15 mouse cellular contexts compared by ENCODE assay signal in genomic region chr6:97956121-97956520, GRCm38 (mm10).
"Had no signal": no experiment of that assay in that cellular context is flagged by ENCODE, and none has a peak within 500 bp of the region (broad histone marks: within the 10 kb centered on the region; RNA-seq: fewer than 3 reads in every experiment).

No protein-coding gene starts in this region.

- H3K4me3 ChIP-seq: intestine, embryonic 15.5 days; limb, embryonic 10.5 days; limb, embryonic 13.5 days; liver, embryonic 12.5 days; liver, embryonic 15.5 days; lung, embryonic 15.5 days had no signal

- H3K27ac ChIP-seq: intestine, embryonic 15.5 days; limb, embryonic 10.5 days; limb, embryonic 13.5 days; liver, embryonic 12.5 days; liver, embryonic 15.5 days; lung, embryonic 15.5 days had no signal

- ATAC-seq: liver, embryonic 12.5 days had no signal

- H3K4me2 ChIP-seq: intestine, embryonic 15.5 days; limb, embryonic 13.5 days; liver, embryonic 12.5 days; liver, embryonic 15.5 days; lung, embryonic 15.5 days; midbrain, embryonic 11.5 days had no signal

- H3K9ac ChIP-seq: intestine, embryonic 15.5 days; limb, embryonic 13.5 days; liver, embryonic 12.5 days; liver, embryonic 15.5 days; lung, embryonic 15.5 days had no signal

- H3K4me1 ChIP-seq: intestine, embryonic 15.5 days; liver, embryonic 15.5 days; lung, embryonic 15.5 days had no signal

- H3K36me3 ChIP-seq: intestine, embryonic 15.5 days; limb, embryonic 10.5 days; limb, embryonic 13.5 days; liver, embryonic 12.5 days; liver, embryonic 15.5 days; lung, embryonic 15.5 days had no signal

- H3K27me3 ChIP-seq: intestine, embryonic 15.5 days; limb, embryonic 13.5 days; liver, embryonic 12.5 days; liver, embryonic 15.5 days; lung, embryonic 15.5 days had no signal

- H3K9me3 ChIP-seq: intestine, embryonic 15.5 days; limb, embryonic 10.5 days; limb, embryonic 13.5 days; liver, embryonic 12.5 days; liver, embryonic 15.5 days; lung, embryonic 15.5 days had no signal

- DNase-seq: liver; lung, adult 18-20 months; lung, postnatal 14 days; lung, postnatal 4 days; midbrain, embryonic 14.5 days; thymus, adult 18-20 months; thymus, postnatal 14 days; thymus, postnatal 4 days had no signal
